Mouse (Mus musculus) R1 (cell line): ENCODE measurements around the gene Eif2b2.
A peak's percentile ranks its signal among the peaks of the same experiment; 100 is the strongest.

ENCODE experiments used
- DNase-seq: peaks from one replicate; pipeline ENCODE4 v3.0.0-alpha.2; 2018; ENCODE audit warnings: low read depth, low spot score

Eif2b2 gene

GRCm38 (mm10) chr12:85219236-85219904 is at the start of gene Eif2b2:
Eif2b2 (plus strand) TSS chr12:85219481.
- DNase-seq, result peak; percentile 99

- no peak for DNase-seq
Observed at GRCm38 (mm10) chr12:85169877-85170276, 49.4 kb upstream of the Eif2b2 start.

GRCm38 (mm10) chr12:85170284-85170947 is 48.9 kb upstream of the Eif2b2 start:
- DNase-seq, result no peak

- DNase-seq, result no peak
Observed at GRCm38 (mm10) chr12:85170948-85171307, 48.4 kb upstream of the Eif2b2 start.

GRCm38 (mm10) chr12:85174016-85174415 is 45.3 kb upstream of the Eif2b2 start:
- DNase-seq, result no peak

- DNase-seq, result no peak
Observed at GRCm38 (mm10) chr12:85175087-85175675, 44.1 kb upstream of the Eif2b2 start.

GRCm38 (mm10) chr12:85175926-85176845 is 43.1 kb upstream of the Eif2b2 start:
- DNase-seq, result peak; percentile 39

GRCm38 (mm10) chr12:85176846-85177523 is 42.3 kb upstream of the Eif2b2 start:
- peak; percentile 53 for DNase-seq

- no peak for DNase-seq
Observed at GRCm38 (mm10) chr12:85177740-85178239, 41.5 kb upstream of the Eif2b2 start, which contains the start of gene Pgf. Pgf (minus strand) TSS chr12:85177790.

GRCm38 (mm10) chr12:85178294-85178693 is 41.0 kb upstream of the Eif2b2 start:
- no peak for DNase-seq

- DNase-seq, result no peak
Observed at GRCm38 (mm10) chr12:85181475-85182344, 37.6 kb upstream of the Eif2b2 start.

- no peak for DNase-seq
Observed at GRCm38 (mm10) chr12:85182345-85182643, 37.0 kb upstream of the Eif2b2 start.

GRCm38 (mm10) chr12:85182898-85183297 is 36.4 kb upstream of the Eif2b2 start:
- no peak for DNase-seq

- DNase-seq, result no peak
Observed at GRCm38 (mm10) chr12:85184118-85184517, 35.2 kb upstream of the Eif2b2 start.

GRCm38 (mm10) chr12:85185810-85186209 is 33.5 kb upstream of the Eif2b2 start:
- DNase-seq, result no peak

- no peak for DNase-seq
Observed at GRCm38 (mm10) chr12:85186361-85186760, 32.9 kb upstream of the Eif2b2 start.

GRCm38 (mm10) chr12:85190290-85190689 is 29.0 kb upstream of the Eif2b2 start:
- DNase-seq, result peak; percentile 61

GRCm38 (mm10) chr12:85192461-85193108 is 26.7 kb upstream of the Eif2b2 start:
- no peak for DNase-seq

- DNase-seq, result no peak
Observed at GRCm38 (mm10) chr12:85193146-85193545, 26.1 kb upstream of the Eif2b2 start.
